Mouse (Mus musculus) layer of hippocampus, postnatal 36 days (tissue): ENCODE data around the gene Alpk3. TPM values are rescaled to one million over a fixed set of nuclear protein-coding genes. Genes with fewer than 3 reads are reported as not detected.
A peak's percentile ranks its signal among the peaks of the same experiment; 100 is the strongest.

Source experiments
- DNase-seq, 2 experiments: peaks; one replicate each; pipeline ENCODE4 v3.0.0; 2022
- total RNA-seq, 2 experiments: library from RNA; stranded (reverse); gene quantifications; 2 replicates each; pipeline ENCODE4 v1.2.3; 2021

Gene Alpk3
- under 1 TPM; 0.46 to 0.62 TPM for total RNA-seq

DNA sequence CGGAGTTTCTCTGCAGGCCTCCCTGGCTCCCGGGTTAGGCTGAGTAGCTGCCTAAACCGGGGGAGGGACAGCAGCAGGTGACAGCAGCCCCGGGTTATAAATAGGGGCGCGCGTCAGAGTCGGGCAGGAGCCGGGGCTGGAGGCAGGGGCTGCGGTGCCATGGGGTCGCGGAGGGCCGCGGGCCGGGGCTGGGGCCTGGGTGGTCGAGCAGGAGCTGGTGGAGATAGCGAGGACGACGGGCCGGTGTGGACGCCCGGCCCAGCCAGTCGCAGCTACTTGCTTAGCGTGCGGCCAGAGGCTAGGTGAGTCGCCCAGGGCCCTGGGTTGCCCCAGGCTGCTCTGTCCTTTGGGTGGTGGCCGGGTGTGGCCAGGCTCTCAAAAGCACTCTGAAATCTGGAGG lies at the start of gene Alpk3:
TSS of gene Alpk3 (plus strand) at position 130 of the 400 bp plus-strand sequence.
- no peak for DNase-seq

DNA sequence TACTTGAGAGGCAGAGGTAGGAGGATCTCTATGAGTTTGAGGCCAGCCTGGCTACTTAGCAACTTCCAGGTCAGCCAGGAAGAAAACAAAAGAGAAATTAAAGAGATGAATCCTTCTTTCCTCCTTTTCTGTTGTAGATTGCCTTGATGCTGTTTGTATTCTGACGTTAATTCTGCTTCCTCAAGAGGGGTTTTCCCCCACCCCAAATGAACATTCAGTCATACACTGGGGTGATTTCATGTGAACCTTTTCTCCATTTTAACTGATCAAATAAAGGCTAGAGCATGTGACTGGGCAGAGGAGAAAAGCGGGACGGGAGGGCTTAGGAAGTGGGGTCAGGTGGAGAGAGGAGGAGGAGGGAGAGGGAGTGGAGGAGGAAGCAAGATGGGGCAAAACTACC lies 49.1 kb upstream of the Alpk3 start:
- no peak for DNase-seq

DNA sequence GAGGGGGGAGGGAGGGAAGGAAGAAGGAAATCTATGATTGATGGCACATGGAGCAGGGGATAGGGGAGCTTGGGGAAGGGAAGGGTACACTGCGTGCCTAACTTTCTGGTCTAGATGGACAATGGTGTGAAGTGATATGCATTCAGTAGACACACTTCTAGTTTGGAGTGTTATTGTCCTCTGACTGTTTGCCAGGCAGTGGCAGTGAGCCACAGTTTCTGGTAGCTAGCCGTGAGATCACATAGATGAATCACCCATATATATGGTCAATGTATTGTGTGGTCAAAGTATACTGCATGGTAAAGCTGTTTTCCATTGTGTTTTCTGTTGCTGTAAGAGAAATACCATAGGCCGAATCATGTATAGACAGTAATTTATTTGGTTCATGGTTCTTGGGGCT lies 45.8 kb upstream of the Alpk3 start:
- no peak for DNase-seq

DNA sequence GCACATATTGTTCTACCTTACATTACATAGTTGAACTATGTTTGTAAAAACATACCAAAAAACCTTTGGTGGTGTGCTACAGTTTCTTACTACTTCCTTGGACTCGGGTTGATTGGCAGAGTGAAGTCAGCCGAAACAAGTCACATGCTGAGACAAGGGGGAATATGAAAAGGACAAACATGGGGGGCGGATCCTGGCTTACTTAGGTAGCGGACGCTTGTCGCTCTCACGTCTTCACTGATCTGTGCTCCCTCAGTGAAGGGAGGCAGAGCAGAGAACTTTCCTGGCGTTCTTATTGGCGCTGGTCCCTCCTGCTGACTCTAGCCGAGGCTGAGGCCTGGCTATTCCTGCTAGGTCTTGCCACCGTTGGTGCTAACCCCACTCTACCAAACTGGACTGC lies 37.1 kb upstream of the Alpk3 start:
- no peak for DNase-seq

DNA sequence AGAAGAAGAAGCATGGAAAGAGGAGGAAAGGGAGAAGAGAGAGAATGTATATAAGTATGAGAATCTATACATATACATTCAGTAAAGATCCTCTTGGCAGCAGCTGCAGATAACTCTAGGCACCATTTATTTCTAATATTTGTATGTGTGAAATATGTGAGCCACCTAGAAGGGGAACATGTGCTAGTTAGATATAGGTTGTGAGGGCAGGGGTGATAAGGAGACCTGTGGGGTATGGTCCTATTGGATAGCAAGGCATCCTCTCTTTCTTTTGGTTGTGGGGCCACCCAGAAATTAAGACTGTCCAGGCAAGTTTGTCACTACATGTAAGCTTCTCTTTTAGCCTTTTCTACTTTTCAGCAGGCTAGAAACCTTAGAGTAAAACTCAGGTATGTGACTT lies 34.7 kb upstream of the Alpk3 start:
- DNase-seq = no peak

DNA sequence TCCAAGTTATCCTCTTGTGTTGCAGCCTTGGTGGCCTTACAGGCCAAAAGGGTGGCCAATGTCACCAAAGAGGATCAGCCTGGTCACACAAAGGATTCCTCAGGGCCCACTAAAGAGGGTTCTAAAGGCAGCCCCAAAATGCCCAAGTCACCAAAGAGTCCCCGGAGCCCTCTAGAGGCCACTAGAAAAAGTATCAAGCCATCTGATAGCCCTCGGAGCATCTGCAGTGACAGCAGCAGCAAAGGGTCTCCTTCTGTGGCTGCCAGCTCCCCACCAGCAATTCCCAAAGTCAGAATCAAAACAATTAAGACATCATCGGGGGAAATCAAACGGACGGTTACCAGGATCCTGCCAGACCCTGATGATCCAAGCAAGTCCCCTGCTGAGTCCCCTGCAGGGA lies 33.3 kb upstream of the Alpk3 start:
- no peak for DNase-seq

DNA sequence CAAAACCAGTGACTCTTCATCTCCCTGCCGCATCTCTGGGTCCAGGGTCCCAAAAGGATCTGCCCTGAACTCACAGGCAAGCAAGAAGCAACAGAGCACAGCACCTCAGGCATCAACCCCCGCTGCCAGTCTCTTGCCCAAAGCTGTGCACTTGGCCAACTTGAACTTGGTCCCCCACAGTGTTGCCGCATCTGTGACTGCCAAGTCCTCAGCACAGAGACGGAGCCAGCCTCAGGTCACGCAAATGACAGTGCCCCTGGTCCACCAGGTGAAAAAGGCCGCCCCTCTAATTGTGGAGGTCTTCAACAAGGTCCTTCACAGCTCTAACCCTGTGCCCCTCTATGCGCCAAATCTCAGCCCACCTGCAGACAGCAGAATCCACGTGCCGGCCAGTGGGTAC lies 32.7 kb upstream of the Alpk3 start:
- DNase-seq = no peak

DNA sequence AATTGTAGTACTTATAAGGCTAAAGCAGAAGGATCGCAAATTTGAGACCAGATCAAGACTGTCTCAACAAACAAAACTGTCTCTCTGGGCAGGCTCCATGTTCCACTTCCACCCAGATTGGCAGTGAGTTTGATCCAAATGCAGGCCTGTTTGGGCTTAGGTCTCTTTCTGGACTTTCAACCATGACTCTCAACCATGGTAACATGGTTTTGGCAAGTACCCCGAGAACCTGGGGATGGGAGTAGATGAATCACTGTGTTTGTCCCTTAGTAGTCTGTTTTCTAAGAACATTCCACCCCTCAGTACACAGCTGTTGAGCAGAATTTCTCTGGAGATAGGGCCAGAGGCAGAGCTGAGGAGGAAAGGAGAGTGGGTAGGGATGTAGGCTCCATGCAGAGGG lies 31.6 kb upstream of the Alpk3 start:
- DNase-seq = no peak

DNA sequence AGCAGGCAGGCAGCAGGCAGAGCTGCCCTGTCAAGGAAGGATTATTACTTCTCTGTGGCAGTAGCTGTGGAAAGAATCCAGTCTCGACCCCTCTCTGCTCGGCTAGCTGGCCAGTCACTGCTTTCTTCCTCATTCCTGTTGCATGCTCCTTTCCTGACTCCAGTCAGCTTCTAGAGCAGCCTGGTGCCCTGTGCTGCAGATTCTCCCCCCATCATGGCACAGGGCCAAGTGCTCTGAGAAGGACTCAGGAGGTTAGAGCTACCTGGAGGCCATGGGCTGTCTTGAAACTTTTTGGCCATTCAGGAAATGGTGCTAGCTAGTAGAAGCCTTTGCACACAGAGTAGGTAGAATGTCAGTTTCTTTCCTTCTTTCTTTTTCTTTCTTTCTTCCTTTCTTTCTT lies 17.7 kb upstream of the Alpk3 start:
- no peak for DNase-seq

DNA sequence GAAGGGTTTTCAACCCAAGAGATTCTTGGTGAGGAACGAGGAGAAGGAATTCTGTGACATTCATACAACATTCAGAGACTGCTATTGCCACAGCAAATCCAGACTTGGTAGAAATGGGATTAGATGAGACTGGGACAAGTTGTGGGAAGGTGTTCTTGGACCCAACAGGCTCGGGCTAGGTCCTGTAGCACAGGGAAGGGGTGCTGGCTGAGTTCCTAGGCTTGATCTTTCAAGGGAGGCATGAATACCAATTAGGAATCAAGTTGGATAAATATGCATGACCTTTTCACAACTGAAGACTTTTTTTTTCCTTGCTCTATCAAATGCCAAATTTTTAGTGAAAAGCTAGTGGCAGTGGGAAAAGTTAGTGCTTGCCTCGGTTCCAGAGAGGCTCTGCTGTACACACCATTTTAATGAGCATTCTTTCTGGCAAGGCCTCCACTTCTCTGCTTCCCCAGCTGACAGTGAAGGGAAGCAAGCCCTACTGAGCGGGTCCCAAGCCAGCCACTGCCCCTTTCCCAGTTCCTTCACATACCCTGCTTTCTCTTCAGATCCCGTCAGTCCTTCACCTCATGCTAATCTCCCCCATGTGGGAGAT lies 14.3 kb upstream of the Alpk3 start:
- DNase-seq = peak in 1 of 2 experiments; percentile 28

DNA sequence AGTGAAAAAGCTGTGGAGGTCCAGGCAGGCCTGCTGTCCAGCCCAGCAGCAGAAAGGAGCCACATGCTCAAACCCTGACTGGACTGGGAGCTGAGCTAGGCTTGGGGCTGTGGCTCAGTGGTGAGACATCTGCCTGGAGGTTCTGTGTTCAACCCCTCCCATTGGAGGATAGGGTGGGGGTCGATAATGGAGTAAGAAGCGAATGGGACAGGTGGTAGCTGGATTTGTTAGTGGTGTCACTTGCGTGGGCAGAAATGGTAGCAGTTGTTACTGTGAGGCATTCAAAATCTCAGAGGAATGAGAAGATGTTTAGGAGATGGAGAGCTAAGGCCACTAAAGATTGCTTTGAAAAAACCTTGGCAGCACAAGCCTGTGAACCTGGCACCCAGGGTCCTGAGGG lies 9.6 kb upstream of the Alpk3 start:
- no peak for DNase-seq

DNA sequence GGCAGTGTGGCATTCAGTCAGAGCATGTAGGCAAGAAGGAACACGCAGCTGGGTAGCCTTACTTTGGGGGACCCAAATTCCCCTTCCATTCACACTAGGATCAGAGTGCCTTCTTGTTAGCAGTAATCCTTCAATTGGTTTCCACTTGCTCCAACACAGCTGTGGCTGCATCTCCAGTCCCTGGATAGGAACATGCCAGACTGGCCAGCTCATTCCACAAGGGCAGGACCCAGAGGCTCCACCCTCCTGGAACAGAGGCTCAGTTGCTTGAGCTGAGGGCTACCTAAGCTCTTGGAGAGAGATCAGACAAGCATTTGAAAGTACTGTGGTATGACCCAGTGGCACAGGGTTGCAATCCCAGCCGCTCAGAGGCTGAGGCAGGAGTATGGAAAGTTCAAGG lies 8.9 kb upstream of the Alpk3 start:
- no peak for DNase-seq

DNA sequence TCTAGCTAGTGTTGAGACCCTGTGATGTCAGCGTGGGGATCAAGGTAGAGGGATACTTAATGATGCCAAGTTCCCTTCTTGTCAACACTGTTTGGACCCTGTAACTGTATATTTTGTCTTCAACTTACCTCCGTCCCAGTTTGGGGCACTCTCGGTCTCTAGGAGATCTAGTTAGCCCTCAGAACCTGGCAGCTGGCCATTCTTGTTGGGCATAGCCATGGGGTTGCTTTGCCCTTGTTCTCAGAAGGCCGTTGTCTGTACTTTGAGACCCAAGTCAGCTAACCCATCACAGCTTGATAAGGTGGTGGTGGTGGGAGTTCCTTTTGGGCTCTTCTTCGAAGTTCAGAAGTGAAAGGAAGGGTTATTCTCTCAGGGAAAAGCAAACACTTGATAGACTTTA lies 7.4 kb upstream of the Alpk3 start:
- DNase-seq = no peak

DNA sequence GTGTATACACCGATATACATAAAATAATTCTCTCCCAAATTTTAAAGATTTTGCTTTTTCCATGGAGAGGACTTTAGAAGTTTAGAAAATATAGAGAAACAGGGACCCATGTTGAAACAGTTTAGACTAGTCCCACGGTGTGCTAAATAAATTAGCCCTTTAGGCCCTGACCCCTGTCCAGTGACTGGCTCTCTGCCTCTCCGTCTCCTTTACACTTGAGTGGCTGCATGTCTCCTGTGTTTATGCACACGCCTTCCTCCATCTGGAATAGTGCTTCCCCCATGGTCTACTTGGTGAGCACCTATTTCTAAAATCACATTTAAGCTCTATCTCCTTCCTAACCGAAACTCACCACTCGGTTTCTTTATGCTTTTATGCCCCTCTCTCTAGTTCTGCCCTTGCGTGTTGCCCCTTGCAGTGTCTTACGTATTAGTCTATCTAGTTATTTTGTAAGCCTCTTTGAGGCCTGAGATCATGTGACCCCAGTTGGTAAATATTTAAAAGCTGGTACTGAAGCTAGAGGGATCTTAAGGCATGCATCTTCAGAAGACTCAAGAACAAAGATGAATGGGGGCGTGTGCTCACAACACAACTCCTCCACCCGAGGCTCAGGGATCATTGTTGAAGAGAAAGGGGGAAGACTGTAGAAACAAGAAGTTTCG lies 1.6 kb upstream of the Alpk3 start:
- DNase-seq = no peak

DNA sequence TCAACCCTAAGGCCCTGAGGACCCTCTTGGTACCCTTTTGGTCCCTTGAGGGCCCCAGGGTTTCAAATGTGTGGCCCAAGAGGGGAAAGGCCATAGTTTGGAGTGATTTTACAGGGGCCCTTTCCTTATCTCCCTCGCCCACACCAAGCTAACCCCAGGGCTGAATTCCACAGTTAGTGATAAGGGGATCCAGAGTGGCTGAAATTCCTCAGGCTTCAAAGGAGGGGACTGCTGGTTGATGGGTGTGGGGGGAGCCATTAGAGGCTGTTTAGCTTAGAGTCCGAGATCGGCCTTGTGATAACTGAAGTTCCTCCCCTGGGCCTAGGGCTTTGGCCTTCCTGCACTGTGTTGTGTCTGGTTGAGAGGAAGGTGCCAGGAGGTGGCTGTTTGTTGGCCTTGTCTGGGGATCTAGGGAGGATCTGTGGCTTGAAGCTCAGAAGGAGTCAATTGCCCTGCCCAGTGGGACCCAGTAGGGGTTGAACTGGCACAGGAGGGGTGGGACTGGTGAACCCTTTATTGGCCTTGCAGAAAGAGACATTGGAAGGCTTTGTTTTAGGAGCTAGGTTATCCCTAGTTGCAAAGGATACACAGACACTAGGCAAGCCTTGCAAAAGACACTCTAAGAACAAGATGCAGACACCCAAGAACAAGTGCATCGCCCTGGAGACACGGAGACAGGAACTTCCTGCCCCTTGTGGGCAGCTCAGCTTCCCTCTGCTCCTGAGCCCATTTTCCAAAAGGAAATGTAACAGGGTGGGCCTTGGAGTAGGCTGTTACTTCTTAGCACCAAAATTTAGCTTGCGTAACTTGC lies 706 bp downstream of the Alpk3 start:
- no peak for DNase-seq

DNA sequence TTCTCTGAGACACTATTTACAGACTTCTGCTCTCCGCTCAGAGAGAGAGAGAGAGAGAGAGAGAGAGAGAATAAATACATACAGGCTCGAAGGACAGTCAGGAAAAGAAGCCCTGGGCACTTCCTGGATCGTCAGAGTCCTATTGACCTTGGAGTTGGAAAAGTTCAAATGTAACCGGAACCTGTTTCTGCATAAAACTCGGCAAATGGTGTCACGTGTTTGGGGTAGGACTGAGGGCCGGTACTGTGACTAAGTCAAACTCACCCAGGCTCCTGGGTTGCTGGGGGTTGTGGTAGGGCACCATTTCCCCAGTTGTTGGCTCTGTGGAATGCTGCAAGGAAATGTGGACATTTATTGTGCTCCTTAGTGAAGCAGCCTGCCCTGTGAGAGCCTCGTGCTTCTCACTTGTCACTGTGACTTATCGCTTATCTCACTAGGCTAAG lies 1.3 kb downstream of the Alpk3 start:
- no peak for DNase-seq

DNA sequence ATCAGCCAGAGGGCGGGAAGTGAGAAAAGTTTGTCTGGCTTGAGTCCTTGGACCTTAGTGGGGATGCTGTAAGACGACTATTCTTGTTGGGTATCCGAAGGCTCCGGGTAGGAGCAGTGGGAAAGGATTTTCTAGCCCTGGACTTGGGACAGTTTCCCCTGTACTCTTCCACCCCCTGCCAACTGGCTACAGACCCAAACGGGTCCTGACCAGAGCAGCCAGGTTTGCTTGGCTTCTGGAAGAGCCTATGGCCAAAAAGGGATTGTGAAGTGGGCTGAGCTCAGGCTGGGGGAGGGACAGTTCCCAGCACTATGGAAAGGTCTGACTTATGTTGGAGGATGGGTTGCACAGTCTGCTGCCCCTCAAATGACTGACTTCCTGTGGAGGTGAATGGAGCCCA lies 2.0 kb downstream of the Alpk3 start:
- DNase-seq = no peak

DNA sequence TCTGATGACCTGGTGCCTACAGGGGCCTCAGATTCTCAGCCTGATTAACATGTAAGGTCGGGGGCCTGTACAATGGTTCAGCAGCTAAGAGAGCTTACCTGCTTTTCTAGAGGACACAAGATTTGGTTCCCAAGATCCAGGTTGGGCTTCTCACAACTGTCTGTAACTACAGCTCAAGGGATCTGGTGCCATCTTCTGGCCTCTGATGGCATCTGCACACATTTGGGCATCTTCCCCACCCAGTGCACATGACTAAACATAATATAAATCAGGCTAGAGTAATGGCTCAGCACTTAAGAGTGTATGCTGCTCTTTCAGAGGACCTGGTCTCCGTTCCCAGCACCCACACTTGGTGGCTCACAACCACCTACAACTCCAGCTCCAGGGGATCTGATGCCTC lies 3.5 kb downstream of the Alpk3 start:
- DNase-seq = no peak

DNA sequence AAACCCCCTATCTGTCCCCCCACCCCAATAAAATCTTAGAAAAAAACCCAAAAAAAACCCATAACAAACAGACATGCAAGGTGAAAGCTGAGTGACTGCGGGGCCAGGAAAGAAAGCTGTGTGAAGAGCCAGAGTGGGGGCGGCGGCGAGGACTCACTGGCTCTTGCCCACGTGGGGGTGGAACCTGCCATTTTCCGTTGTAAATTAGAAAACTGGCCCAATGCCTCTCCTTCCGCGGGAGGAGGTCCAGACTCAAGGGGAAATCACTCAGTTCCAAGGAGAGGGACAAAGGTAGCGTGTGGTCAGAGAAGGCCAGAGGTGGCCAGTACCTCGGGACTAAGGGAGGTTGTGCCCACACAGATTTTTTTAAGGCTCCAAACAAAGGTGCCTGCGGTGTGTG lies 4.5 kb downstream of the Alpk3 start:
- DNase-seq = no peak

DNA sequence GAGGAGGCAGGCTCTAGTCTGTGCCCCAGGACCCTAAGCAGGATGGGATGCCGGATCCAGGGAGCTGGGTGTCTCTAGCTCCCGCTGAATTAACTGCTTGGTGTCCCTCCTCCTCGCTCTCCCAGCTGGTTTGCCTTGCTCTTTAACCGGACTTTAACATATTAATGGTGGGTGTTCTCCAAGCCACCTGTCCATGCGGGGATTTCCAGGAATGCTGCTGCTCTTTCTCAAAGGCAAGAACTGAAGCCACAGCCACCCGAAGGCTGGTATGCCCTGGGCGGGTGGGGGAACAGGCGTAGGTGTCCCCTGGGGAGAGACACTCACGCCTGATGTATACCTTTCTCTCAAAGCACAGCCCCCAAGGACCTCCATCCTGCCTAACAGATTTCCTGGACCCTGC lies 5.9 kb downstream of the Alpk3 start:
- no peak for DNase-seq

DNA sequence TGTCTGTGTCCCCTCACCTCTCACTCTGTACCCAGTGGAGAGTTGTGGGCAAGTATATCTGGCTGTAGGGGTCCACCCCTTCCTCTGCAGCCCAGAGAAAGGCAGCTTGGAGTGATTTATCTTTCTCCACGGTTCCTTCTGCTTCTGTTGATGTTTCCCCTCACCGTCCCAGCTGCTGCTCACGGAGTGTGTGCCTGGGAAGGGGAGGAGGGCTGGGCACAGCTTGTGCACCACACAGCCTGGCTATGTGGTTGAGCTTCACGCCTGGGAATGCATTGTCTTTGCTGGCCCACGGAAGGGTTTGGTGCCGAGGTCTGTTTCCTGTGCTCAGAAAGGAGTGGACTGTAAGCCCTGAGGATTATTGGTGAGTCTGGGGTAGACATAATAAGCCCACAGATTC lies 9.3 kb downstream of the Alpk3 start:
- no peak for DNase-seq

DNA sequence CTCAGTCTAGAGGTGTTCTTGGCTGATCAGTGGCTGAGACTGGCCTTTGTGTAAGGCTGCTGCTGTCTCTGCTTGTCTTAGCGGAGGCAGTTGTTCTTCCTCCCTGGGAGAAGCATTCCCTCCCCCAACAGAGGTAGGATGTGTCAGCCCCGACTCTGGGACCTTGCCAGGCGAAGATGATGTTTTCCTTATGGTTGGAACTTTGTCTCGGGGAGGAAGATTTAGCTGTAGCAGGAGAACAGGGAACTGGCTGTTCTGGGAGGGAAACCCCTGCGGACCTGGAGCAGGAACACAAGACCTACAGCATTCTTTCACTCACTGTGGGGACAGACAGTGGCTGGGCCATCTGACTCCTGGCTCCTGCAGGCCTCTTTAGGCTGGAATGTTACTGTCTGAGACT lies 15.1 kb downstream of the Alpk3 start:
- DNase-seq = no peak

DNA sequence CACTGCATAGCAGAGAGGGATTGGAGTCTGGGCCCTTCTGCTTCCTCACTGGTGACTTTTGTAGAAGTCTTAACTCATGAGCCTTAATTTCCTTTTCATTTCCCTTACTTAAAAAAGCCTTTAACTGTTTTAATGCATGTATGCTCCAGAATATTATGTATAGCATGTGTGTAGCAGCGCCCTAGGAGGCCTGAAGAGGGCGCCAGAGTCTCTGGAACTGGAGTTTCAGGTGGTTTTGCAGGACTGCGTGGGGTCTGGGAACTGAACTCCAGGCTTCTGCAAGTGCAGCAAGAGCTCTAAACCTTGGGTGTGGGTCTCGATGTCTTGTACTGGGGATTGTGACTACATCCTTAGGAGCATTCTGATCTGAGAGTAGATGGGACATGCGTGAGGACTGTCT lies 15.9 kb downstream of the Alpk3 start:
- no peak for DNase-seq

DNA sequence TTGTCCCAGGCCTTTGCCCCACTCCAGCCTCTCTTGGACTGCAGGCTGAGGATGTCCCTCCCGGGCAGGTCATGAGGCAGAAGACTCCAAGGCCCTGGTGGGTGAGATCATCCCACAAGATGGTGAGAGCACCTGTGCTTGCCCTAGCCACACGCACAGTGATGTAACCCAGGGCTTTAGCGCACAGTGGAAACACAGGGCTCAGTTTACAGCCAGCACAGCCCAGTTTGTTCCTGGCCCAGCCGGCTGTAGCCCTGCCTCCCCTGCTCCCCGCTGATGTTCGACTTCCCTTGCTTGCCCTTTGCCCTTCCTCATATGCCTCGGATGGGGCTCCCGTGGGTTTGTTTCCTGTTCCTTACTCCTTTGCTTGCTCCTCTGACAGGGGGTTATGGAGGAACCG lies 17.1 kb downstream of the Alpk3 start:
- DNase-seq = no peak
